Mouse (Mus musculus): ENCODE data around the gene Ubiad1. TPM values are rescaled to one million over a fixed set of nuclear protein-coding genes. Genes with fewer than 3 reads are reported as not detected.
A peak's percentile ranks its signal among the peaks of the same experiment; 100 is the strongest.

Ubiad1 gene
- 10.4 TPM in 2 replicates for total RNA-seq (2017)

- ATAC-seq (replicated peaks in 1 of 2; ENCODE audit: insufficient read depth in 1 of 2, low FRiP score in 2 of 2, low TSS enrichment in 1 of 2, low read depth in 1 of 2, poor library complexity in 2 of 2, severe bottlenecking in 2 of 2) = peak; percentile 48 to 64
Observed at GRCm38 (mm10) chr4:148444250-148444967, at the start of gene Ubiad1. TSS of gene Ubiad1 (minus strand) at chr4:148444771.

GRCm38 (mm10) chr4:148491448-148491847, 46.9 kb upstream of the Ubiad1 start:
- ATAC-seq (replicated peaks in 1 of 2; ENCODE audit: insufficient read depth in 1 of 2, low FRiP score in 2 of 2, low TSS enrichment in 1 of 2, low read depth in 1 of 2, poor library complexity in 2 of 2, severe bottlenecking in 2 of 2) = no peak

- no peak for ATAC-seq (replicated peaks in 1 of 2; ENCODE audit: insufficient read depth in 1 of 2, low FRiP score in 2 of 2, low TSS enrichment in 1 of 2, low read depth in 1 of 2, poor library complexity in 2 of 2, severe bottlenecking in 2 of 2)
Observed at GRCm38 (mm10) chr4:148490502-148490901, 45.9 kb upstream of the Ubiad1 start.

- no peak for ATAC-seq (replicated peaks in 1 of 2; ENCODE audit: insufficient read depth in 1 of 2, low FRiP score in 2 of 2, low TSS enrichment in 1 of 2, low read depth in 1 of 2, poor library complexity in 2 of 2, severe bottlenecking in 2 of 2)
Observed at GRCm38 (mm10) chr4:148487841-148488240, 43.3 kb upstream of the Ubiad1 start.

- ATAC-seq (replicated peaks in 1 of 2; ENCODE audit: insufficient read depth in 1 of 2, low FRiP score in 2 of 2, low TSS enrichment in 1 of 2, low read depth in 1 of 2, poor library complexity in 2 of 2, severe bottlenecking in 2 of 2) = 0 out of 4 replicates have a peak, but pooled peaks of 1 of the 2 experiments have one; percentile 37
Observed at GRCm38 (mm10) chr4:148484511-148484910, 39.9 kb upstream of the Ubiad1 start.

GRCm38 (mm10) chr4:148481557-148482168, 37.1 kb upstream of the Ubiad1 start:
- no peak for ATAC-seq (replicated peaks in 1 of 2; ENCODE audit: insufficient read depth in 1 of 2, low FRiP score in 2 of 2, low TSS enrichment in 1 of 2, low read depth in 1 of 2, poor library complexity in 2 of 2, severe bottlenecking in 2 of 2)

- ATAC-seq (replicated peaks in 1 of 2; ENCODE audit: insufficient read depth in 1 of 2, low FRiP score in 2 of 2, low TSS enrichment in 1 of 2, low read depth in 1 of 2, poor library complexity in 2 of 2, severe bottlenecking in 2 of 2) = no peak
Observed at GRCm38 (mm10) chr4:148480245-148480644, 35.7 kb upstream of the Ubiad1 start.

GRCm38 (mm10) chr4:148473496-148473895, 28.9 kb upstream of the Ubiad1 start:
- ATAC-seq (replicated peaks in 1 of 2; ENCODE audit: insufficient read depth in 1 of 2, low FRiP score in 2 of 2, low TSS enrichment in 1 of 2, low read depth in 1 of 2, poor library complexity in 2 of 2, severe bottlenecking in 2 of 2) = no peak

- no peak for ATAC-seq (replicated peaks in 1 of 2; ENCODE audit: insufficient read depth in 1 of 2, low FRiP score in 2 of 2, low TSS enrichment in 1 of 2, low read depth in 1 of 2, poor library complexity in 2 of 2, severe bottlenecking in 2 of 2)
Observed at GRCm38 (mm10) chr4:148472436-148473174, 28.0 kb upstream of the Ubiad1 start.

GRCm38 (mm10) chr4:148471363-148471806, 26.8 kb upstream of the Ubiad1 start:
- ATAC-seq (replicated peaks in 1 of 2; ENCODE audit: insufficient read depth in 1 of 2, low FRiP score in 2 of 2, low TSS enrichment in 1 of 2, low read depth in 1 of 2, poor library complexity in 2 of 2, severe bottlenecking in 2 of 2) = no peak

GRCm38 (mm10) chr4:148469487-148470252, 25.1 kb upstream of the Ubiad1 start:
- no peak for ATAC-seq (replicated peaks in 1 of 2; ENCODE audit: insufficient read depth in 1 of 2, low FRiP score in 2 of 2, low TSS enrichment in 1 of 2, low read depth in 1 of 2, poor library complexity in 2 of 2, severe bottlenecking in 2 of 2)

- ATAC-seq (replicated peaks in 1 of 2; ENCODE audit: insufficient read depth in 1 of 2, low FRiP score in 2 of 2, low TSS enrichment in 1 of 2, low read depth in 1 of 2, poor library complexity in 2 of 2, severe bottlenecking in 2 of 2) = no peak
Observed at GRCm38 (mm10) chr4:148468396-148468795, 23.8 kb upstream of the Ubiad1 start.

GRCm38 (mm10) chr4:148466511-148467079, 22.0 kb upstream of the Ubiad1 start:
- no peak for ATAC-seq (replicated peaks in 1 of 2; ENCODE audit: insufficient read depth in 1 of 2, low FRiP score in 2 of 2, low TSS enrichment in 1 of 2, low read depth in 1 of 2, poor library complexity in 2 of 2, severe bottlenecking in 2 of 2)

- ATAC-seq (replicated peaks in 1 of 2; ENCODE audit: insufficient read depth in 1 of 2, low FRiP score in 2 of 2, low TSS enrichment in 1 of 2, low read depth in 1 of 2, poor library complexity in 2 of 2, severe bottlenecking in 2 of 2) = no peak
Observed at GRCm38 (mm10) chr4:148464869-148465268, 20.3 kb upstream of the Ubiad1 start.

- ATAC-seq (replicated peaks in 1 of 2; ENCODE audit: insufficient read depth in 1 of 2, low FRiP score in 2 of 2, low TSS enrichment in 1 of 2, low read depth in 1 of 2, poor library complexity in 2 of 2, severe bottlenecking in 2 of 2) = no peak
Observed at GRCm38 (mm10) chr4:148464301-148464700, 19.7 kb upstream of the Ubiad1 start.

- peak; percentile 47 to 52; a peak in 2 of 4 replicates for ATAC-seq (replicated peaks in 1 of 2; ENCODE audit: insufficient read depth in 1 of 2, low FRiP score in 2 of 2, low TSS enrichment in 1 of 2, low read depth in 1 of 2, poor library complexity in 2 of 2, severe bottlenecking in 2 of 2)
Observed at GRCm38 (mm10) chr4:148463208-148463960, 18.8 kb upstream of the Ubiad1 start.
